Mouse (Mus musculus): ENCODE data around the gene Card19.

Gene Card19

GRCm38 (mm10) chr13:49215504-49216219, at the start of gene Card19:
Gene Card19 (minus strand): TSS chr13:49216037.
- DNase-seq: peak; percentile 97

GRCm38 (mm10) chr13:49260036-49260722, 44.3 kb upstream of the Card19 start:
- no peak for DNase-seq

- DNase-seq: no peak
These were observed 42.0 kb upstream of the Card19 start for GRCm38 (mm10) chr13:49257819-49258313.

DNA sequence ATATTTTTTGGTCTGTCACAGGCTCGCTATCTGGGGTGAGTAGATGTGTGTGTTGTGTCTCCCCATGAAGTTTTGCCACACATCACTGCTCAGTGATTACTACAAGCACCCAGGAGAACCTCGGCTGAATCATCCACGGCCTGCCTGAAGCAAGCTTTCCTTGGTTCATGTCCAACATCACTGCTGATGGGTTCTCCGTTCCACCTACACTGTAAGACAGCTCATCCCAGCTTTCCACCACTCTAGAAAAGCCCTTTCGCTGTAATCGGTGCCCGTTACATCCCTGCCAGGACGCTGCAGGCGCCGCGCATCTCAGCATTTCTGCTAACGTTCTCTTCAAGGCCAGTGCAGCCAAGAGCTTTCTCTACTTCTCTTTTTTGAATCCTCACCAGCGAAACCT, 36.9 kb upstream of the Card19 start:
- no peak for DNase-seq

GRCm38 (mm10) chr13:49252113-49252512, 36.3 kb upstream of the Card19 start:
- no peak for DNase-seq

GRCm38 (mm10) chr13:49250716-49251517, 35.1 kb upstream of the Card19 start:
- DNase-seq: no peak

DNA sequence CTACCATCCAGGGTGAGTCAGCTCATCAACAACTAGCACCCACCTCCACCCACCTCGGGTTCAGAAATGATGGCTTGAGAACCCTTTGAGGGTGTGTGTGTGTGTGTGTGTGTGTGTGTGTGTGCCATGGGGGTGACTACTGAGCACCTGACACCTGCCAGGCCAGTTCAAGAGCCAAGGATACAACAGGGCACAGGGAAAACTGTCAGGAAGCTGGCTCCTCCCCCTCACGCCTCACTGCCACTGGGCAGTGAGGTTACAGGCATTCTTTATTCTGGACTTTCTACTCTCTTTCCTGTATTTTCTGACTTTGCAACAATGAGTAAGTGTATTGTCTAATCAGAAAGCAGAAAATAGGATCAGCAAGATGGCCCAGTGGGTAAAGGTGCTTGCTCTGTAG, 33.8 kb upstream of the Card19 start:
- peak; percentile 93 for DNase-seq

DNA sequence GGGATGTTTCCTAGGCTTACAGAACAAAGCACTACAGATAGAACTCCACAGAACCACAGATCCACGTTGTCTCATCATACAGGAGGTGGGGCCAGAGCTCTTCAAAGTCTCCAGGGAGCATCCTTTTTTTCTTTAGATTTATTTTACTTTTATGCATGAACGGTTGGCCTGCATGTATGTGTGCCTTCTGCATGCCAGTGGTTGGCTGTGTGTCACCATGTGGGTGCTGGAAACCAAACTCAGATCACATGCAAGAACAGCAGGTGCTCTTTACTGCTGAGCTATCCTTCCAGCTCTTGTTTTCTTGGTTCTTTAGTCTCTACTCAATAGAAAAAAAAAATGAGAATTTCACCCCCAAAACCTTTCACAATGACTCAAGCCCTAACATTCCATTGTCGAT, 33.1 kb upstream of the Card19 start:
- DNase-seq: no peak

- no peak for DNase-seq
These were observed 32.6 kb upstream of the Card19 start, which contains the start of gene Susd3 for GRCm38 (mm10) chr13:49248467-49248862. Gene Susd3 (minus strand): TSS chr13:49248706.

- peak; percentile 88 for DNase-seq
These were observed 32.1 kb upstream of the Card19 start for GRCm38 (mm10) chr13:49247740-49248466.

DNA sequence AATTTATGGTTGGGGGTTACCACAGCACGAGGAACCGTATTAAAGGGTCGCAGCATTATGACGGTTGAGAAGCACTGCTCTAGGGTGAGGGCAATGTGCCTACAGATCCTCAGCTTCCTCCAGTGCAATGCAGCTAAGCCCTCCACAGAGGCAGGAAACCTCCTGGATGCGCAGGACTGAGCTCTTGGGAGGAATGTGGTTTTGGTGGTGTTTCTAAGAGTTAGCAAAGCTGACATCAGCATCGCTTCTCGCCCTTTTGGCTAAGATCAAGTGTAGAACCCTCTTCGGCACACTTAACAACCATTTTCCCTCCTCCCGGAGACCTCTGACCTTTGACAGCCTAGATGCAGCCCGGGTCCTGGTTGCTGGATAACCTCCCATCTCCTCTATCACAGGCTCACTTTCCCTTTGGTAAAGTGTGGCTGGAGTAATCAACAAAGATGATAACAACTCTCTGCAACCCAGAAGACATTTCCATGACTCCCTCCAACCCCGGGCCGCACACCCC, 31.4 kb upstream of the Card19 start:
- DNase-seq: peak; percentile 58

GRCm38 (mm10) chr13:49246626-49247025, 30.8 kb upstream of the Card19 start:
- peak; percentile 63 for DNase-seq

- DNase-seq: peak; percentile 86
These were observed 30.2 kb upstream of the Card19 start for GRCm38 (mm10) chr13:49246011-49246410.

DNA sequence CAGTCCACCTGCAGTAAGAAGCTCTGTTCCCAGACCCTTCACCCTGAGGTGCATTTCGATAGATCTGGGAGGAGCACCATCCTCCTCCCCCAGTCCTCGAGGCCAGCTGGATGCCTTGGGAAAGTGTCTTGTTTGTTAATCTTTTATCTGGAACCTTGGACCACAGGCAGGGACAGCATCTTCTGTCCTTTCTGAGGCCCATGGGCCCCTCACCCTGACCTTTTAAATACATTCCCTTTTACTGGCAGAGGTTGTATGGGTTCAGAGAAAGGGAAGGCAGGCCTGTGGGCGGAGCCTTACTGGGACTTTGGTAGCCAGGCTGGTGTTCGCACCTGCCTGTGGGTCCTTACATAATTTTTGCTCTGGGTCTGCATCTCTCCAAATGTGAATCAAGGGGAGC, 29.4 kb upstream of the Card19 start:
- DNase-seq: peak; percentile 93

DNA sequence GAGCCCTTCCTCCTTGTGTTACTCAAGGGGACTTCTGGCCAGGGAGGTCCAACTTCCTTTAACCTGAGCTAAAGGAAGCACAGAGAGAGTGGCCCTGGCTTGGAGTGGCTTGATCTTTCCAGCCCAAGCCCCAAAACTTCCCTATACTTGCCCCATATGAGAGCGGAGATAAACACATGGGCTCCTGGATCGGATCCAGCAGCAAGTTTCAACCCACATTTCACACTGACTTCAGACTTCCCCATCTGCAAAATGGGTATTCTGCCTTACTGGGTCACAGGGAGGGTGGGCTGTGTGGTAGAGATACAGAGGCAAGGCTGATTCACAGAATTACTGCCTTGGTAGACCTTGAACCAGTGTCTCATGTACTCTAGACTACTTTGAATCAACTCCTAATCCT, 27.7 kb upstream of the Card19 start:
- no peak for DNase-seq

- no peak for DNase-seq
These were observed 26.7 kb upstream of the Card19 start for GRCm38 (mm10) chr13:49242321-49243065.

DNA sequence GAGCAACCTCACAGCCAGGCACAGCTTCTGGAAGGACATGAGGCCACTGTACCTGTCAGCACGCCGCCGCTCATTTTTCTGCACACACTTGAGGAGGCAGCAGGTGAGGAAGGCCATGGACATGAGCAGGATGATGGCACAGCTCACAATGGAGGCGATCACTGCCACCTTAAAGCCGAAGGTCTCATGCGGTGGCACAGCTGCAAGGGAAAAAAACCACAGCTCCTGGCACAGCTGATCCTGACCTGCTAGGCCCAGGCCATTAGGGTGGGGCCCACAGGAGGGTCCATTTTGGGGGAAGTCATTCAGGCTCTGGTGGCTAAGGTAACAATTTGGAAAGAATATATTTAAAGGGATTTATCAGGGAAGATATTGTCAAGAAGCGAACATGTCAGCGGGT, 22.9 kb upstream of the Card19 start:
- no peak for DNase-seq

- DNase-seq: no peak
These were observed 21.8 kb upstream of the Card19 start for GRCm38 (mm10) chr13:49237617-49238016.

- no peak for DNase-seq
These were observed 18.9 kb upstream of the Card19 start for GRCm38 (mm10) chr13:49234711-49235110.

- DNase-seq: peak; percentile 86
These were observed 18.1 kb upstream of the Card19 start for GRCm38 (mm10) chr13:49233792-49234572.

GRCm38 (mm10) chr13:49225633-49226032, 9.8 kb upstream of the Card19 start:
- DNase-seq: no peak

Data from kidney, adult 9 months (tissue).